Mouse (Mus musculus): ENCODE measurements at regions not wholly inside any gene's neighbourhood (a gene's known extent, or its start where the extent isn't known, plus 50 kb on each side); places are given as distances from the start of the nearest gene placed in this dataset.

GRCm38 (mm10) chr12:29062801-29063200 is 311.2 kb downstream of the Eipr1 start:
- TF ChIP-seq CTCF (IDR thresholded peaks at IDR 0.05; ENCODE audit: low read depth) = no peak
- no peak for TF ChIP-seq EP300 (IDR thresholded peaks at IDR 0.05; ENCODE audit: low read depth)

Measured in heart, postnatal 0 days (tissue).